Comparison of ENCODE assay signal across 15 mouse cellular contexts in the genomic region with DNA sequence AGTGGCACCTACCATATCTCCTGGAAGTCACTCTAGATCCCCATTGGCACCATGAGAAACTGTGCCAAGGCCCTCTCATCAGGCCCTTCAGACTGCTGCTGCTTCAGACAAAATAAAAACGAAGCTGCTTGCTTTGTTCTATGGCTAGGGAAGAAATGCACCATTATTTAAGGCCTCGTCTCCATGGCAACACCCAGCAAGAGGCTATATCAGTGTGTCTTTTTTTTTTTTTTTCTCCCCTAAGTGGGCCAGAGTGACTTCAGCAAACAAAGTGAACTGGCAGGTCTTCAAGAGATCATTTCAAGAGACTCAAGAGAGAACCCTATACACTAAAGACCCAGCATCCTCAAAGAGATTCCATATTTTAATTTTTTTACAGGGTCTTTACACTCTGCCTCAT.
A peak's percentile ranks its signal among the peaks of the same experiment; 100 is the strongest.
DNase-seq lines count a peak whose midpoint lies in the region; ATAC-seq and TF ChIP-seq lines count a peak whose summit lies in the region.
"Had no signal": no experiment of that assay in that cellular context is flagged by ENCODE, and none has a peak within 500 bp of the region (broad histone marks: within the 10 kb centered on the region; RNA-seq: fewer than 3 reads in every experiment).

No protein-coding gene starts in this region.

- no peak for TF ChIP-seq EP300 in lung, postnatal 0 days (IDR thresholded peaks at IDR 0.05)

- no peaks in the 10 kb centered on the region for H3K4me1 ChIP-seq in lung, embryonic 15.5 days
- no peaks in the 10 kb centered on the region for H3K4me1 ChIP-seq in lung, postnatal 0 days (ENCODE audit: insufficient read depth, low read depth, low read length)
- no peaks in the 10 kb centered on the region for H3K4me1 ChIP-seq in forebrain, postnatal 0 days (ENCODE audit: insufficient read depth)
- H3K4me1 ChIP-seq in midbrain, embryonic 15.5 days = peaks cover 6% of the 10 kb centered on the region; the same call in 1 of the 2 replicates
- no peaks in the 10 kb centered on the region for H3K4me1 ChIP-seq in intestine, postnatal 0 days (replicated peaks; ENCODE audit: control insufficient read depth, insufficient read depth, low read length)
- H3K4me1 ChIP-seq: megakaryocyte, embryonic 14.5 days had no signal

- H3K9me3 ChIP-seq in lung, embryonic 15.5 days = no peaks in the 10 kb centered on the region
- no peaks in the 10 kb centered on the region for H3K9me3 ChIP-seq in lung, postnatal 0 days (ENCODE audit: low read length)
- no peaks in the 10 kb centered on the region for H3K9me3 ChIP-seq in forebrain, postnatal 0 days (ENCODE audit: low read length)
- H3K9me3 ChIP-seq in midbrain, embryonic 15.5 days = no peaks in the 10 kb centered on the region
- H3K9me3 ChIP-seq in intestine, postnatal 0 days (ENCODE audit: control insufficient read depth) = no peaks in the 10 kb centered on the region

- H3K9ac ChIP-seq in lung, embryonic 15.5 days = no peak overlapping the region
- H3K9ac ChIP-seq in lung, postnatal 0 days (replicated peaks; ENCODE audit: low read depth) = no peak overlapping the region
- no peak overlapping the region for H3K9ac ChIP-seq in forebrain, postnatal 0 days
- H3K9ac ChIP-seq in midbrain, embryonic 15.5 days = no peak overlapping the region
- H3K9ac ChIP-seq in intestine, postnatal 0 days (ENCODE audit: low read depth, low read length) = no peak overlapping the region
- H3K9ac ChIP-seq: liver, postnatal 0 days had no signal

- H3K4me3 ChIP-seq in lung, embryonic 15.5 days = no peak overlapping the region
- H3K4me3 ChIP-seq in lung, postnatal 0 days (ENCODE audit: low read depth, low read length) = no peak overlapping the region
- no peak overlapping the region for H3K4me3 ChIP-seq in forebrain, postnatal 0 days (ENCODE audit: low read depth, low read length)
- no peak overlapping the region for H3K4me3 ChIP-seq in midbrain, embryonic 15.5 days
- no peak overlapping the region for H3K4me3 ChIP-seq in intestine, postnatal 0 days (ENCODE audit: low read depth, low read length)
- H3K4me3 ChIP-seq: heart, adult 2 months; megakaryocyte, embryonic 14.5 days had no signal

- H3K36me3 ChIP-seq in lung, embryonic 15.5 days = no peaks in the 10 kb centered on the region
- no peaks in the 10 kb centered on the region for H3K36me3 ChIP-seq in lung, postnatal 0 days (ENCODE audit: insufficient read depth, low read length)
- H3K36me3 ChIP-seq in forebrain, postnatal 0 days (ENCODE audit: insufficient read depth) = no peaks in the 10 kb centered on the region
- no peaks in the 10 kb centered on the region for H3K36me3 ChIP-seq in midbrain, embryonic 15.5 days (replicated peaks)
- H3K36me3 ChIP-seq in intestine, postnatal 0 days (ENCODE audit: control insufficient read depth, insufficient read depth) = no peaks in the 10 kb centered on the region

- DNase-seq in lung, postnatal 0 days (ENCODE audit: low spot score) = no peak
- peak; percentile 21 for DNase-seq in embryo, embryonic 10.5 days (ENCODE audit: low spot score)
- peak; percentile 62 for DNase-seq in forebrain, postnatal 0 days
- DNase-seq in kidney, adult 8-10 months = no peak
- DNase-seq in adrenal gland, adult 18-20 months (ENCODE audit: low spot score in 2 of 2) = no peak
- DNase-seq: adrenal gland, postnatal 36 days; cerebellum, postnatal 25 days; heart, adult 2 months; kidney, postnatal 4 days; liver, postnatal 0 days; right cerebral cortex, adult 18-20 months had no signal

- H3K27me3 ChIP-seq in lung, embryonic 15.5 days = no peaks in the 10 kb centered on the region
- no peaks in the 10 kb centered on the region for H3K27me3 ChIP-seq in lung, postnatal 0 days (replicated peaks; ENCODE audit: insufficient read depth, low read length)
- no peaks in the 10 kb centered on the region for H3K27me3 ChIP-seq in forebrain, postnatal 0 days (ENCODE audit: insufficient read depth, low read length)
- no peaks in the 10 kb centered on the region for H3K27me3 ChIP-seq in midbrain, embryonic 15.5 days (replicated peaks)
- H3K27me3 ChIP-seq in intestine, postnatal 0 days (replicated peaks; ENCODE audit: control insufficient read depth, insufficient read depth, low read length) = no peaks in the 10 kb centered on the region
- H3K27me3 ChIP-seq: megakaryocyte, embryonic 14.5 days had no signal

- no peak overlapping the region for H3K27ac ChIP-seq in lung, embryonic 15.5 days
- H3K27ac ChIP-seq in lung, postnatal 0 days (ENCODE audit: low read length) = no peak overlapping the region
- H3K27ac ChIP-seq in forebrain, postnatal 0 days (ENCODE audit: low read depth, low read length) = no peak overlapping the region
- no peak overlapping the region for H3K27ac ChIP-seq in midbrain, embryonic 15.5 days
- no peak overlapping the region for H3K27ac ChIP-seq in intestine, postnatal 0 days (ENCODE audit: low read depth, low read length)
- H3K27ac ChIP-seq: heart, adult 2 months had no signal

- WGBS in lung, embryonic 15.5 days = 47% methylated on average over 2 of the region's 2 CpGs
- 23% methylated on average over 2 of the region's 2 CpGs for WGBS in lung, postnatal 0 days
- 21% methylated on average over 2 of the region's 2 CpGs for WGBS in forebrain, postnatal 0 days
- WGBS in midbrain, embryonic 15.5 days = 26% methylated on average over 2 of the region's 2 CpGs
- 60% methylated on average over 2 of the region's 2 CpGs for WGBS in intestine, postnatal 0 days

- no peak overlapping the region for H3K4me2 ChIP-seq in lung, embryonic 15.5 days
- no peak overlapping the region for H3K4me2 ChIP-seq in lung, postnatal 0 days (replicated peaks; ENCODE audit: low read depth, low read length)
- no peak overlapping the region for H3K4me2 ChIP-seq in forebrain, postnatal 0 days (ENCODE audit: low read depth)
- H3K4me2 ChIP-seq in midbrain, embryonic 15.5 days = no peak overlapping the region
- H3K4me2 ChIP-seq in intestine, postnatal 0 days (replicated peaks; ENCODE audit: low read depth) = no peak overlapping the region

- 0 out of 2 replicates have a peak, but pooled peaks have one; percentile 11 for ATAC-seq in lung, embryonic 15.5 days (ENCODE audit: borderline replicate concordance, extremely low read depth, low FRiP score, low TSS enrichment)
- no peak for ATAC-seq in lung, postnatal 0 days
- ATAC-seq in forebrain, postnatal 0 days = peak; percentile 70
- peak; percentile 84 for ATAC-seq in midbrain, embryonic 15.5 days (replicated peaks)
- ATAC-seq in intestine, postnatal 0 days = no peak
- ATAC-seq: liver, postnatal 0 days had no signal

- TF ChIP-seq CTCF in lung, postnatal 0 days (IDR thresholded peaks at IDR 0.05) = no peak
- TF ChIP-seq CTCF in forebrain, postnatal 0 days (IDR thresholded peaks at IDR 0.05; ENCODE audit: low read depth) = no peak
- no peak for TF ChIP-seq CTCF in intestine, postnatal 0 days (IDR thresholded peaks at IDR 0.05; ENCODE audit: low read depth)

Comparison
In these comparisons a context has a peak if more than half of its experiments do, and no peak if none do; other contexts are left out.
1. ATAC-seq: peak in lung, embryonic 15.5 days (single experiment), forebrain, postnatal 0 days (single experiment) and midbrain, embryonic 15.5 days (single experiment); none in lung, postnatal 0 days (single experiment) and intestine, postnatal 0 days (single experiment).
2. DNase-seq: peak in embryo, embryonic 10.5 days (single experiment) and forebrain, postnatal 0 days (single experiment); none in lung, postnatal 0 days (single experiment), kidney, adult 8-10 months (0 of 2) and adrenal gland, adult 18-20 months (0 of 2).